Mouse (Mus musculus): ENCODE results near the gene AU018091.
"Not testable (repeated sequence)": the region's sequence is repeated elsewhere in the genome, so short reads cannot be mapped to it uniquely, and the experiment has no call there.

Gene AU018091

GRCm38 (mm10) chr7:3168296-3168695 is 707 bp downstream of the AU018091 start:
- in situ Hi-C loops (cut with MboI; ENCODE audit: low sequenced_read_pairs), result no loop called here

GRCm38 (mm10) chr7:3166270-3166669 is 2.7 kb downstream of the AU018091 start:
- in situ Hi-C loops (cut with MboI; ENCODE audit: low sequenced_read_pairs), result no loop called here

- in situ Hi-C loops (cut with MboI; ENCODE audit: low sequenced_read_pairs), result no loop called here
Measured at GRCm38 (mm10) chr7:3164991-3165390, 4.0 kb downstream of the AU018091 start.

- in situ Hi-C loops (cut with MboI; ENCODE audit: low sequenced_read_pairs), result no loop called here
Measured at GRCm38 (mm10) chr7:3164381-3164780, 4.6 kb downstream of the AU018091 start.

GRCm38 (mm10) chr7:3150376-3150775 is 18.6 kb downstream of the AU018091 start:
- in situ Hi-C loops (cut with MboI; ENCODE audit: low sequenced_read_pairs), result no loop called here

- in situ Hi-C loops (cut with MboI; ENCODE audit: low sequenced_read_pairs), result no loop called here
Measured at GRCm38 (mm10) chr7:3146072-3146471, 22.9 kb downstream of the AU018091 start.

- in situ Hi-C loops (cut with MboI; ENCODE audit: low sequenced_read_pairs), result no loop called here
Measured at GRCm38 (mm10) chr7:3143329-3143728, 25.7 kb downstream of the AU018091 start.

GRCm38 (mm10) chr7:3135606-3136005 is 33.4 kb downstream of the AU018091 start:
- in situ Hi-C loops (cut with MboI; ENCODE audit: low sequenced_read_pairs), result no loop called here

GRCm38 (mm10) chr7:3134654-3135053 is 34.3 kb downstream of the AU018091 start:
- in situ Hi-C loops (cut with MboI; ENCODE audit: low sequenced_read_pairs), result no loop called here

GRCm38 (mm10) chr7:3130342-3130741 is 38.7 kb downstream of the AU018091 start:
- in situ Hi-C loops (cut with MboI; ENCODE audit: low sequenced_read_pairs), result no loop called here

- in situ Hi-C loops (cut with MboI; ENCODE audit: low sequenced_read_pairs), result not testable (repeated sequence)
Measured at GRCm38 (mm10) chr7:3128564-3128963, 40.4 kb downstream of the AU018091 start.

- in situ Hi-C loops (cut with MboI; ENCODE audit: low sequenced_read_pairs), result not testable (repeated sequence)
Measured at GRCm38 (mm10) chr7:3111193-3111592, 57.8 kb downstream of the AU018091 start.

- in situ Hi-C loops (cut with MboI; ENCODE audit: low sequenced_read_pairs), result not testable (repeated sequence)
Measured at GRCm38 (mm10) chr7:3106516-3107077, 62.4 kb downstream of the AU018091 start.
